Mouse (Mus musculus): ENCODE measurements around the gene Itga9.

- TF ChIP-seq E2F4 (IDR thresholded peaks at IDR 0.05; ENCODE audit: insufficient read depth) (no peak), SRF (IDR thresholded peaks at IDR 0.05; ENCODE audit: control insufficient read depth, insufficient read length, low read depth) (no peak)
These were observed 99.9 kb downstream of the Itga9 start for GRCm38 (mm10) chr9:118706176-118706975.

Measured in myocyte (in vitro differentiated cells).